Mouse (Mus musculus): Measurements from ENCODE around the gene Rap1b. TPM values are rescaled to one million over a fixed set of nuclear protein-coding genes. Genes with fewer than 3 reads are reported as not detected.

Rap1b gene
- total and polyA plus RNA-seq, 2 experiments from 2014 or later, result 66.0 to 140 TPM

DNA sequence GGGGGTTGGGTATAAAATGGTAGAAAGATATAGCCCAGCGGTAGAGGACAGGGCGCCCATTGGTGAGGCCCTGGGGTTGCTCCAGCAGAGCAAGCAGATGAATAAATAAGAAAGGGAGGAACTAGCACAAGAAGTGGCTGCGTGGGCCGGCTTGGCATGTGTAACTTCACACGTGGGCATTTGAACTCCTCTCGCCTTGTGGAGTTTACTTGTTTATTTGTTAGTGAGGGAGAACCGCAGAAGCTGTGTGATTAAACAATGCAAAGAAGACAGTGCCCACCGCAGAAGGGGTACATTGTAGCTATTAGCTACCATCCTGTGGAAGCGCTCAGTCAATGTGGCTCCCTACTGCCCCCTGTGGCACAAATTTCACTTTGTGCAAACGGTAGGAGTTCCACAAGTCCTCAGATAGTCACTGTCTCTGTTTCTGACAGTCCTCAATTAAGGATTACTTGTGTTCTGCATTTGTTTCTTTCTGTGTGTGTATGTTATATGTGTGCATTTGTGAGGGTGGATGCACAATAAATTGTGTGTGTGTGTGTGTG is 6.9 kb upstream of the Rap1b start:
- Histone ChIP-seq H3K4me1 (ENCODE audit: insufficient read depth, low read length) (no peaks in the 10 kb centered on the region), H3K4me3 (ENCODE audit: low read depth, low read length) (no peak overlapping the region), H3K27me3 (ENCODE audit: insufficient read depth, low read length) (no peaks in the 10 kb centered on the region), H3K36me3 (ENCODE audit: insufficient read depth, low read length) (no peaks in the 10 kb centered on the region), H3K9ac (replicated peaks; ENCODE audit: low read length, poor library complexity, severe bottlenecking) (no peak overlapping the region), H3K27ac (ENCODE audit: low read depth, low read length) (no peak overlapping the region), H3K9me3 (ENCODE audit: low read length) (no peaks in the 10 kb centered on the region), H3K4me2 (ENCODE audit: low read depth, low read length, poor library complexity, severe bottlenecking) (no peak overlapping the region)
- 91% methylated on average over 10 of the region's 10 CpGs for WGBS
- ATAC-seq (ENCODE audit: low FRiP score), result no peak
- peak; percentile 14; the same call in 1 of the 2 replicates for TF ChIP-seq CTCF (IDR thresholded peaks at IDR 0.05)
- DNase-seq (ENCODE audit: low spot score), result no peak

DNA sequence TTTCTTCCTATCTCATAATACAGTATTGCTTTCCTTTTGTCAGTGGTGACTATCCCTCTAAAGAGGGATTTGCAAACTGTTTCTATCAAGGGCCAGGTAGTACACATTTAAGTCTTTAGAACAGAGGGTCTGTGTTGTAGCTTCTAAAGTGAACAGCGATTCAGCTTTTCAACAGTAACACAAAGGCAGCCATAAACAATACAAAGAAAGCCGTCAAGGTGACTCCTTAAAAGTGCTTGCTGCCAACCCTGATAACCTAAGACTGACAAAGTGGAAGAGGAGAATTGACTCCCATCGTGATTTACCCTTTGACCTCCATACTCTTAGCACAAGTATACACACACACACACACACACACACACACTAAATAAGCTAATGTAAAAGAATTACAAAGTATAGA is 3.1 kb upstream of the Rap1b start:
- Histone ChIP-seq H3K4me2 (ENCODE audit: low read depth, low read length, poor library complexity, severe bottlenecking) (no peak overlapping the region), H3K9ac (replicated peaks; ENCODE audit: low read length, poor library complexity, severe bottlenecking) (no peak overlapping the region), H3K27me3 (ENCODE audit: insufficient read depth, low read length) (no peaks in the 10 kb centered on the region), H3K4me1 (ENCODE audit: insufficient read depth, low read length) (peaks cover 4% of the 10 kb centered on the region; the same call in 1 of the 2 replicates), H3K9me3 (ENCODE audit: low read length) (no peaks in the 10 kb centered on the region), H3K27ac (ENCODE audit: low read depth, low read length) (no peak overlapping the region), H3K4me3 (ENCODE audit: low read depth, low read length) (no peak overlapping the region), H3K36me3 (ENCODE audit: insufficient read depth, low read length) (no peaks in the 10 kb centered on the region)
- no peak for DNase-seq (ENCODE audit: low spot score)
- 59% methylated on average over 3 of the region's 3 CpGs for WGBS
- no peak for TF ChIP-seq CTCF (IDR thresholded peaks at IDR 0.05)
- ATAC-seq (ENCODE audit: low FRiP score), result no peak

DNA sequence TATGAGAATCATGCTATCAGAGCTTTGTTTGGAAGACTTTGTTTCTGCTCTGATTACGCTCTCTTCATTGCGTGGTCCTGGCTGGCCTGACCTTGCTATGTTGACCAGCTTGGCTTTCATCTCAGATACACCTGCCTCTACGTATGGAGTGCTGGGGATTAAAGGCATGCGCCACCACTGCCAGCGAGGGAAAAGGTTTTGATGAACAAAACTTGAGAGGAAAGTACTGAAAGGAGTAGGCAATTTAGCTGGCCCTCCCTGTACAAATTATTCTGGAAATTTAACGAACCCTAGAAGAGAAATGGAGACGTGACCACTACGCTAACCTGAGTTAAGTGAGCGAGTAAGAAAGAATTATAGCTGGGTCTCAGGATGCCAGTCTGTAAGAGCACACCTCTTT is 961 bp upstream of the Rap1b start:
- no peaks in the 10 kb centered on the region for H3K36me3 ChIP-seq (ENCODE audit: insufficient read depth, low read length)
- peak overlapping the region; percentile 98 for H3K27ac ChIP-seq (ENCODE audit: low read depth, low read length)
- peak overlapping the region; percentile 86; the same call in 1 of the 2 replicates for H3K9ac ChIP-seq (replicated peaks; ENCODE audit: low read length, poor library complexity, severe bottlenecking)
- H3K4me1 ChIP-seq (ENCODE audit: insufficient read depth, low read length), result peaks cover 4% of the 10 kb centered on the region; the same call in 1 of the 2 replicates
- H3K4me2 ChIP-seq (ENCODE audit: low read depth, low read length, poor library complexity, severe bottlenecking), result peak overlapping the region; percentile 73
- 50% methylated on average over 9 of the region's 9 CpGs for WGBS
- no peaks in the 10 kb centered on the region for H3K27me3 ChIP-seq (ENCODE audit: insufficient read depth, low read length)
- DNase-seq (ENCODE audit: low spot score) (peak; percentile 22), ATAC-seq (ENCODE audit: low FRiP score) (no peak)
- H3K9me3 ChIP-seq (ENCODE audit: low read length), result no peaks in the 10 kb centered on the region
- H3K4me3 ChIP-seq (ENCODE audit: low read depth, low read length), result peak overlapping the region; percentile 79; the same call in 1 of the 2 replicates
- TF ChIP-seq CTCF (IDR thresholded peaks at IDR 0.05), result no peak

DNA sequence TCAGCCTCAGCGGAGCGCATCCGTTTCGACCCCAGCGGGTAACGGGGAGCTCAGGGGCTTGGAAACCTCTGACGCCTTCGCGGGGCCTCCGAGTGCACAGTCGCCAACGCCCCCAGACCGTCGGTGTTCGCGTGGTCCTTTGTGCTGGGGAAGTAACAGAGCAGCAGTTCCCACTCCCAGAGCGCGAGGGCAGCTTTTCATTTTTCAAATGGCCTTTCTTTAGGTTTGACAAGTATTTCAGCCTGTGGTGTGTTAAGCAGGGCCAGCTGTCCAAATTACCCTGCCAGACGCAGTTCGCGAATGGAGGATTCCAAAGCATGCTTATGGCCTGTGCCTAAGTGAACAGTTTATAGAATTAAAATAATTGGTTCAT is 411 bp upstream of the Rap1b start:
- peak; percentile 57 for TF ChIP-seq CTCF (IDR thresholded peaks at IDR 0.05)
- ATAC-seq (ENCODE audit: low FRiP score) (peak; percentile 89), DNase-seq (ENCODE audit: low spot score) (peak; percentile 87)
- peak overlapping the region; percentile 73 for H3K4me2 ChIP-seq (ENCODE audit: low read depth, low read length, poor library complexity, severe bottlenecking)
- no peaks in the 10 kb centered on the region for H3K27me3 ChIP-seq (ENCODE audit: insufficient read depth, low read length)
- H3K4me1 ChIP-seq (ENCODE audit: insufficient read depth, low read length), result peaks cover 4% of the 10 kb centered on the region; the same call in 1 of the 2 replicates
- H3K9ac ChIP-seq (replicated peaks; ENCODE audit: low read length, poor library complexity, severe bottlenecking), result peak overlapping the region; percentile 86
- peak overlapping the region; percentile 79 for H3K4me3 ChIP-seq (ENCODE audit: low read depth, low read length)
- no peaks in the 10 kb centered on the region for H3K36me3 ChIP-seq (ENCODE audit: insufficient read depth, low read length)
- H3K27ac ChIP-seq (ENCODE audit: low read depth, low read length), result peak overlapping the region; percentile 98
- no peaks in the 10 kb centered on the region for H3K9me3 ChIP-seq (ENCODE audit: low read length)
- WGBS, result under 1% methylated on average over 21 of the region's 21 CpGs

DNA sequence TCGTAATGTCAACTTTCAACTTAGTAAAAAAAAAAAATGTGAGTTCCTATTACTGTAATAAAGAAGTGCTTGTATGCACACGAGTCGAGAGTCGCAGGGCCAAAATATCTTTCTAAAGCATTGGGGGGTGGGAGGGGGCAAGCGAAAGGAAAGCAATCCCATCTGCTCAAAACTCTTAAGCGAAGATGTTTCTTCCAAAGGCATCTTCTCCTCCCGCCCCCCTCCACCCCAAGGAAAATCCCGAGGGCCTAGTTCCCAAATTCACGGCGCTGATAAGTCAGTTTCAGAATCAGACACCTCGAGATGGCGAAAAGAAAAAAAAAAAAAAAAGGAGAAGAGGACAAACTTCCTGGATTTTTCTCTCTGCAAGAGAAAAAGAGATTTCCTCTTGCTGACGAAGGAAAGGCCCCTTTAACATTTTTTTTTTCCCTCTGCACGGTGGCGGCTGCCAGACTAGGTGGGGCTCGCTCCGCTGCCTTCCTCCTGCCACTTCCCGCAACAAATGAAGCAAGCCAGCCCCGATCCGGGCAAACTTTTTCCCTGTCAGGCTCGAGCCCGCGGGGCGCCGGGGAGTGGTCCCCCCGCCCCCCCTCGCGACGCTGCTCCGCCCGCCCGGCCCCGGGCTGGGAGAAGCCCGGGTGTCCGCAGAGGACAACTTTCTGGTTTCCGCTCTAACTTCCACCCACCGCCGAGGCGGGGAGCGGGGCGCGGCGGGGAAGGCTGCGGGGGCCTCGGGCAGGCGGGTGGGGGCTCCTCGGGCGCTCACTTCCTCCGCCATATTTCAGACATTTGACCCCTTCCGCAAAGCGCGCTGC is 846 bp downstream of the Rap1b start:
- 2% methylated on average over 33 of the region's 52 CpGs for WGBS
- H3K9ac ChIP-seq (replicated peaks; ENCODE audit: low read length, poor library complexity, severe bottlenecking), result peak overlapping the region; percentile 86

DNA sequence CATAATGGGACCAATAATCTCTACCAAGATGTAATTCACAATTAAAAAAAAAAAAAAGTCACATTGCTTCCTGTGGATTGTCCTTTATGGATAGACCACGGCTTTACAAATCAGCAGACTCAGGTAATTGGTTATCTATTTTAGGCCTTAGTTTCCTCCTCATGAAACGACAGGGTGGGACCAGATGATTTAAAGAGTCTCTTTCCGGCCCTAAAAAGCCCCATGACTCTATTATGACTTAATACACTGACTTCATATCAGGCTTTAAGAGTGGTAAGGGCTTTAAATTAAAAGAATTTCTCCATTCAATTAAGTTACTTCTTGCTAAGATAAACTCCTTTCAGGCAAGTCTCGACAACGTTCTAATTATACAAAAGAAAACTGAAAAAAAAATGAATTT is 1.6 kb downstream of the Rap1b start:
- no peaks in the 10 kb centered on the region for H3K9me3 ChIP-seq (ENCODE audit: low read length)
- WGBS, result 32% methylated on average over 5 of the region's 5 CpGs
- TF ChIP-seq CTCF (IDR thresholded peaks at IDR 0.05), result no peak
- H3K4me3 ChIP-seq (ENCODE audit: low read depth, low read length), result peak overlapping the region; percentile 79
- DNase-seq (ENCODE audit: low spot score), result no peak
- no peaks in the 10 kb centered on the region for H3K27me3 ChIP-seq (ENCODE audit: insufficient read depth, low read length)
- H3K4me1 ChIP-seq (ENCODE audit: insufficient read depth, low read length), result peaks cover 4% of the 10 kb centered on the region; the same call in 1 of the 2 replicates
- peak overlapping the region; percentile 73 for H3K4me2 ChIP-seq (ENCODE audit: low read depth, low read length, poor library complexity, severe bottlenecking)
- ATAC-seq (ENCODE audit: low FRiP score), result no peak
- H3K27ac ChIP-seq (ENCODE audit: low read depth, low read length), result no peak overlapping the region
- no peak overlapping the region for H3K9ac ChIP-seq (replicated peaks; ENCODE audit: low read length, poor library complexity, severe bottlenecking)
- H3K36me3 ChIP-seq (ENCODE audit: insufficient read depth, low read length), result no peaks in the 10 kb centered on the region

More for the DNA sequence above, 846 bp downstream of the Rap1b start:
- H3K4me2 ChIP-seq (ENCODE audit: low read depth, low read length, poor library complexity, severe bottlenecking), result peak overlapping the region; percentile 73
- ATAC-seq (ENCODE audit: low FRiP score) (peak; percentile 47), DNase-seq (ENCODE audit: low spot score) (peak; percentile 61)
- H3K27ac ChIP-seq (ENCODE audit: low read depth, low read length), result peak overlapping the region; percentile 98
- no peaks in the 10 kb centered on the region for H3K36me3 ChIP-seq (ENCODE audit: insufficient read depth, low read length)
- peaks cover 4% of the 10 kb centered on the region; the same call in 1 of the 2 replicates for H3K4me1 ChIP-seq (ENCODE audit: insufficient read depth, low read length)
- H3K4me3 ChIP-seq (ENCODE audit: low read depth, low read length), result peak overlapping the region; percentile 79
- no peaks in the 10 kb centered on the region for H3K9me3 ChIP-seq (ENCODE audit: low read length)
- no peaks in the 10 kb centered on the region for H3K27me3 ChIP-seq (ENCODE audit: insufficient read depth, low read length)
- TF ChIP-seq CTCF (IDR thresholded peaks at IDR 0.05), result no peak
